Mouse (Mus musculus) heart, postnatal 0 days (tissue): Measurements from ENCODE around the gene Racgap1.

Experiments
- CTCF ChIP-seq: IDR thresholded peaks from 2 replicates; pipeline ENCODE4 v1.5.1; 2016; ENCODE audit warnings: antibody characterized with exemption, control low read depth, low read depth
- EP300 ChIP-seq: IDR thresholded peaks from 2 replicates; pipeline ENCODE4 v1.6.1; 2016; ENCODE audit warnings: antibody characterized with exemption, low read depth

- TF ChIP-seq CTCF (no peak), EP300 (no peak)
These were observed 36.7 kb downstream of the Racgap1 start for GRCm38 (mm10) chr15:99614753-99615152.
